Mouse (Mus musculus) kidney, postnatal 25 days (tissue): ENCODE measurements at regions not wholly inside any gene's neighbourhood (a gene's known extent, or its start where the extent isn't known, plus 50 kb on each side); places are given as distances from the start of the nearest gene placed in this dataset.
A peak's percentile ranks its signal among the peaks of the same experiment; 100 is the strongest.

Source experiments
- DNase-seq, 2 experiments: peaks; one replicate each; pipeline ENCODE4 v3.0.0; 2021; ENCODE audit warnings: mixed read lengths in 2 of 2

DNA sequence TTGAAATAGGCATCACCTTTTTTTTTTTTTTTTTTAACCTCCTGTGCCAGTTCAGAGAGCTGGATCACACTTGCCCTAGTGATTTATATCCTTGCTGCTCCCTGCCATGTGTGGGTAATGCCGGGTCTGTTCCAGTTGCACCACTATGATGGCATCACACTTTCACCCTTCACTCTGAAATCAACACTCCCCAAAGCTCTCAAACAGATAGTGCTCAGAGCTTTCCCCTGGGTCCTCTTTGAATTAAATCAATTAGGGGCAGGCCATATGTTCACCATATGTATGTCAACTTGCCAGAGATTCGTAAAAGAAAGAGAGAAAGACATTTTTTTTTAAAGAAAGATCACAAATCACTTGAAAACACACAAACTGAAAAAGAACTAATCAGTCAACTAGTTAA is 236.8 kb downstream of the Ndfip2 start:
- DNase-seq: no peak

DNA sequence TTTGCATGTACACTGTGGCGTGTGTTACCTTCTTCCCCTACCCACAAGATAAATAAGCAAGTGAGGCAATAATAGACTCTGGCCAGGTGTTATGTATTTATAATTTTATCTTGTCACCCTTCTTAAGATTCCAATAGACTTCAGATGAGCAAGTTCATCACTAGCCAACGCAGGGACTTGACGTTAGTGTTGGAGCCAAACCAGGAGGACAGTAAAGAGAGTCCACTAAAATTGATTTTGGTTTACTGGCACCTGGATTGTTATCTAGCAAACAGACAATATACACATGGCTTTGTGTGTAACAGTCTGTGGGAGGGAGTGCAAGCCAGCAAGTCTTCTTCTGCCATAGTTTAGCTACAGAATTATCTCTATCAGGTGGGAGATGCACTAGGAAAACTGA is 236.0 kb downstream of the Ndfip2 start:
- no peak for DNase-seq

- DNase-seq: no peak
Measured at GRCm38 (mm10) chr14:105490158-105490557, 231.8 kb downstream of the Ndfip2 start.

GRCm38 (mm10) chr14:105483352-105484083 is 225.1 kb downstream of the Ndfip2 start:
- peak; percentile 21 to 48 for DNase-seq

DNA sequence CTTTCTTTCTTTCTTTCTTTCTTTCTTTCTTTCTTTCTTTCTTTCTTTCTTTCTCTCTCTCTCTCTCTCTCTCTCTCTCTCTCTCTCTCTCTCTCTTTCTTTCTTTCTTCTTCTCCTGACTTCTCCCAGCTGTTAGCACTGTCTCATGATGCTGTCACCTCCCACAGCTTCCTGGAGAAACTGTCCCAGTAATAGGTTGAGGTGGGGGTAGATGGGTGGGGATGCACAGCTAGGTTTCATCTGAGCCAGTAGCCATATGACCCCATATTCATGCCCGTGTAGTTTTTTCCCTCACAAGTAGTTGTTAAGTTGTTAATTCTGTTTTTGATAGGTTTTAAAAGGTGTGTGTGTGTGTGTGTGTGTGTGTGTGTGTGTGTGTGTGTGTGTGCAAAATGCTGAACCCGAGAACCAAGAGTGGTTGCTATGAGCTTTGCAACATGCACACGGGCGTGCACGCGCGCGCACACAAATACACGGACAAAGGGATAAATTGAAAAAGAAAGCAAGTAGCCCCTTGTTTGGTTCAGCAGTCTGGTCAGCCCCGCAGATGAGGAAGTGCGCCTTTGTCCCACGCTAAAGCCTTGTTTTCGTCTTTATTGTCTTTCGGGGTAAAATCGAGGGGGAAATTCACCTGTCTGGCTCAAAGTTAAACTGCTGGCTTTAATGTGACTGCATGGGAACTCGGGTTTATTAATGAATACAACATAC is 224.4 kb downstream of the Ndfip2 start:
- no peak for DNase-seq

GRCm38 (mm10) chr14:105480048-105480447 is 221.7 kb downstream of the Ndfip2 start:
- no peak for DNase-seq

GRCm38 (mm10) chr14:105474991-105475553 is 216.7 kb downstream of the Ndfip2 start:
- peak; percentile 36 to 59 for DNase-seq

DNA sequence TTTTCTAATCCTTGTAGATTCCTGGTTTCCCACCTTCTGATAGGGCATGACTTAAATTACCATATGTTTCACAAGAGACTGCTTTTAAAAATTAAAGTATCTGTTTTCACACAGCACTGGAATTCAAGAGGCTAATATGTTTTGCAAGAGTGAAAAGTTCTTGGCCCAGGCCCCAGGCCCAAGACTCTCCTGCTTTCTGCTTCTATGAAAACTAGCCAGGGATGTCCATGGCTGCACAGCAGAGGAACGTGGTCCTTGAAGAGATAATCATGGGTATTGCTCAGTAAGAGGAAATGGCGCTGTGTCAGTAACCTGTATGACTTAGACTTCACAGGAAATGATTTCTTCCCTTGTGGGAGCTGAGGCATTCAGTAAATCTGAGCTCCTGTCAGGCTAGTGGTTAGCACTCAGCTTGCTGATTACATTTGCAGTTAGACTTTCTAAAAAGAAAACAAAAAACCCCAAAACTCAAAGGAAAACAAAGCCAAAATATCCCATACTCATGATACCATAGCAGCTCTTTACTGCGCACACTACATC is 190.6 kb downstream of the Ndfip2 start:
- no peak for DNase-seq

GRCm38 (mm10) chr14:105447088-105447487 is 188.7 kb downstream of the Ndfip2 start:
- DNase-seq: no peak

DNA sequence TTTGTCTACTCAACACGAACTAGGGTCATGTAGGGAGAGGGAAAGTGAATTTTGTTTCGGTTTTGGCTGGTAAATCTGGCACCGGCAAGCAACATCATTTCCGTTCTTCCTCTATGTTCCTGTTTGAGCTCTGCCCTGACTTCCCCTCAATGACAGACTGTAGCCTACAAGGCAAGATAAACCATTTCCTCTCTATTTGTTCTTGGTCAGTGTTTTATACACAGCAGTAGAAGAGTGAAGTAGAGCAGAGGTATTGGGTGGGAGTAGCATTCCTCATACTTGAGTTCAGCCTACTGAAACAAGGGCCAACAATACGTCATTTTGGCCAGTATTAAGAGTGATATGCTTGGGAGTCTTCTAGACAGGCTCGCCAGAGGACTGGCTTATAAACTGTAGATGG is 177.0 kb downstream of the Ndfip2 start:
- no peak for DNase-seq

- DNase-seq: no peak
Measured at GRCm38 (mm10) chr14:105433456-105433855, 175.1 kb downstream of the Ndfip2 start.

- DNase-seq: no peak
Measured at GRCm38 (mm10) chr14:105432670-105433069, 174.3 kb downstream of the Ndfip2 start.

- no peak for DNase-seq
Measured at GRCm38 (mm10) chr14:105431584-105431983, 173.2 kb downstream of the Ndfip2 start.

GRCm38 (mm10) chr14:105429664-105430257 is 171.4 kb downstream of the Ndfip2 start:
- DNase-seq: no peak

DNA sequence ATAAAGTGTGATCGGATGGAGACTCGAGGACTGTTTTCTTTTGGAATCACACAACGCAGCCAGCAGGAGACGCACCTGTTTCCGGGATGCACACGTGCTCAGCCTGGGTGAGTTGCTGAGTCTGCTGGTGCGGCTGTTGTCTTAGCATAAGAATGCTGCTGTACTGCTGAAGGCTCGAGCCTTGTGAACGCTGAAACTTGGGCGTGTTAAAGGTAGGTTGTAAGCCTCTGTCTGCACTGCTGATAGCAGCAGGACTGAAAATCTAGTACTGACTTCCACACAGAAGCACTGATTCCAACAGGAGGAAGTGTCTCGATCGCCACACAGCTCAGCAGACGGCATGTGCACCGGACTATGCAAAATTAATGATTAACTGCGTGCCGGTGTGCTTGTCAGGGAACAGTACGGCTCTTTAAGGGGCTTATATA is 169.1 kb downstream of the Ndfip2 start:
- peak; percentile 65 to 69 for DNase-seq

GRCm38 (mm10) chr14:105426597-105427334 is 168.4 kb downstream of the Ndfip2 start:
- DNase-seq: peak in 1 of 2 experiments; percentile 5

DNA sequence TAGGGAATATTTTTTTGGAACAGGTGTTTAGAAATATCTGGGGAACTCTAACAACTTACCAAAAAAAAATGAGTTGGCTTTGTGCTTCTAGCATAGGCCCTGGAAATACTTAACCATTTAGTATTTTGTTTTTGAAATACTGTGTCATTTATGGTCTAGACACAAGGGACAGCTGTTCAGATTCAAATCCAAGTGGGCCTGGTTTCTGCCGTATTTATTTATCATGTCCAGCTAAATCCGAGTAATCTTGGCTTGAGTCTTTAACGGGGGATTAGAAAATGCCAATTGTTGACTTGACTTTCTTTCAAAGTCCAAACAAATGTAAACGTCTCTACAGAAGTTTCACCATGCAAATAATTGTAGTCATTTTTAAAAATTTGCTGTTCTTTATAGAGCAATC is 159.6 kb downstream of the Ndfip2 start:
- no peak for DNase-seq

GRCm38 (mm10) chr14:105417458-105417960 is 159.1 kb downstream of the Ndfip2 start:
- DNase-seq: no peak

DNA sequence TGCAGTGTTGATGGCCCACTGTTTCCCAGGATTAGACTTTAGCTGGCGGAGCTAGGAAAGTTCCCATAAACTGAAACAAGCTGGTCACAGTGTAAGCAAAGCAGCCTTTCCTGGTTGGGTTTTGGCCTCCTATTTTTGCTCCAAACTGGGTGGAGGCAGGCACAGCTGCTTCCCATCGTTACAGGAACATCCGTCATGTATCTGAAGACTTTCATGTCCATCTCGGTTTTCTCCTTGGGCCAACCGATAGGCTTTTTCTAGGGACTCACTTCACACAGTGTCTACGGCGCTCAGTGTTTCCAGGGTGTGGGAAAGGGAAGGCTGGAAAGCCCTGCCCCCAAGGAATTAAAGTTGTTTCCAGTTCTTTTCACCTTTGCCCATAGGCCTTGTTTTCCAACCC is 158.6 kb downstream of the Ndfip2 start:
- no peak for DNase-seq

- no peak for DNase-seq
Measured at GRCm38 (mm10) chr14:105404662-105405061, 146.3 kb downstream of the Ndfip2 start.

DNA sequence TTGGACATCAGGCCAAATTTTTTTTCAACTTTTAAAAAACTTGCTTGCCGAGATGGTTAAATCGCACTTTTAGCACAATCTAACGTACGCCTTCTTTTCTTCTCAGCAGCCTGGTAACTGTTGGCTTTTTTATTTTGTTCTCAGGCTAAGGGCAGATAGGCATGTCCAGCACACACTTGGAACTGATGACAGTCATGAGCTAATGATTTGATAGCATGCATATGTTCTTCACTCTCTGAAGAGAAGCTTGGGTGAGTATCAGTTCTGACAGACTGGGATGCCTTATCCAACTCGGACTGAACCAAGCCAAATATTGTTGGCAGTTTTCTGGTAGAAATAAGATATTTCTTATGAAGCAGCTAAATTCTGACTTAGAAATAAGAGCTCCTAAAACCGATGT is 145.9 kb downstream of the Ndfip2 start:
- DNase-seq: no peak

DNA sequence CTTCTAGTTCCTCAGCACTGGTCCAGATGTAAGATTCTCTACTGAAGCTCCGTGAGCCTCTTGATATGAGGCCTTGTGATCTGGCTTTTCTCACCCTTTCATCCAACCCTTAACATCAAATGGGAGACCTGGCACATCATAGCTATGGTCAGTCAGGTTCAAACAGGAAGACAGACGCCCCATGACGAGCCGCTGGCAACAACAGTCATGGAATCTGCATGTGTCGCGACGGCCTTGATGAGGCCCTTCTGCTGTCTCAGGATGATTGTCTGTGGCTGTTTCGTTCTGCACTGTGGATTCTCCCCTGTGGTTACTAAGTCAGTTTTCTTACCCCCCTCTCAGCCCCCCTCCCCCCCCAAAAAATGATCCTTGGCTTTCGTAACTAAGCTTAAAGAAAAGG is 144.9 kb downstream of the Ndfip2 start:
- DNase-seq: no peak
